Mouse (Mus musculus): ENCODE measurements around the gene Il22ra1. TPM values are rescaled to one million over a fixed set of nuclear protein-coding genes. Genes with fewer than 3 reads are reported as not detected.
"Not testable (repeated sequence)": the region's sequence is repeated elsewhere in the genome, so short reads cannot be mapped to it uniquely, and the experiment has no call there.

The Il22ra1 gene
- polyA plus RNA-seq, 1 experiment from 2014 or later: 0.50 TPM

DNA sequence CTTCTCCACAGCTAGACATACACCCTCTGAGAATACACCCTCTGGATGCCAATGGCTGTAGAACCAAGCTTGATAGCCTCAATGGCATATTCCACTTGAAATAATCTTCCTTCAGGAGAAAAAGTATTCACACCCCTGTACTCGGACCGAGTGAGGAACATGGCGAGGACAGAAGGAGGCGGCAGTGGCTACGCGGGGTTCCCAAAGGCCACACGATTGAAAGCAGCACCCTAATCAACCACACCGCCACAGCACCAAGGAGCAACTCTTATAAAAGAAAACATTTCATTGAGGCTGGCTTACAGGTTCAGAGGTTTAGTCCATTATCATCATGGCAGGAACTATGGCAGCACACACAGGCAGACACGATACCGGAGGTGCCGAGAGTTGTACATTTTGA is 11.5 kb upstream of the Il22ra1 start:
- not testable (repeated sequence) for H3K36me3 ChIP-seq (ENCODE audit: control insufficient read depth, insufficient read depth); H3K9ac ChIP-seq (ENCODE audit: low read depth, low read length); H3K4me2 ChIP-seq (ENCODE audit: low read depth, low read length); ATAC-seq (ENCODE audit: low read depth); H3K4me3 ChIP-seq (ENCODE audit: low read depth, low read length); H3K9me3 ChIP-seq (replicated peaks; ENCODE audit: control insufficient read depth, low read length); H3K27ac ChIP-seq (ENCODE audit: low read length); H3K27me3 ChIP-seq (ENCODE audit: control insufficient read depth, insufficient read depth, low read depth, low read length); H3K4me1 ChIP-seq (ENCODE audit: control insufficient read depth, low read depth, low read length)
- 84% methylated on average over 11 of the region's 11 CpGs for WGBS (ENCODE audit: insufficient replicate concordance)

DNA sequence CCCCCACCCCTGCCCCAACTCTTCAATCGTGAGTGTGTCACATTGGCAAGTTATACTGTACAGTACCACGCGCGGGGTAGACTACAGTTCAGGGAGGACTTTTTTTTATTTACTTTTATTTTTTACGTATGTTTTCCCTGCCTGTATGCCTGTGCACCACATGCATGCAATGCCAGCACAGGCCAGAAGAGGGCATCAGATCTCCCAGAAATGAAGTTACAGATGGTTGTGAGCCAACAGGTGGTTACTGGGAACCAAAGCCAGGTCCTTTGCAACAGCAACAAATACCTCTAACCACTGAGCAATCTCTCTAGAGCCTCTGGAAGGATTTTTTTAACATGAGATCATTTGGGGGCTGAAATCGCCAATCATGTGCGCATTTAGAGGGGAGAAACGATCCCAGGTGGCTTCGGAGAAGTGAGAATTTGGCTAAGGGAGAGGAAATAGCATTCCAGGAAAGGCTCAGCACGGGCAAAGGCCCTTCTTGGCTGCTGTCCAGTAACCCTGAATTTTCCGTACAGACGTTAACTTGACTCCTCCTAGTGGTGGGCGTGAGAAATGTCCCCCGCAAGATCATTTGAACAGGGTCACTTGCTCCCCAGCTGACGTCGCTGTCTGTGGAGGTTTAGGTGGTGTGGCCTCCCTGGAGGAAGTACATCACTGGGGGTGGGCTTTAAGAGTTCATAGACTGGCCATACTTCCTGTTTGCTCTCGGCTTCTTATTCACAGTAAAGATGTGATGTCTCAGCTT is 5.3 kb upstream of the Il22ra1 start:
- Histone ChIP-seq H3K4me2 (ENCODE audit: low read depth, low read length) (no peak overlapping the region), H3K27ac (ENCODE audit: low read length) (no peak overlapping the region), H3K9ac (ENCODE audit: low read depth, low read length) (no peak overlapping the region), H3K27me3 (ENCODE audit: control insufficient read depth, insufficient read depth, low read depth, low read length) (no peaks in the 10 kb centered on the region), H3K4me1 (ENCODE audit: control insufficient read depth, low read depth, low read length) (peaks cover 5% of the 10 kb centered on the region), H3K9me3 (replicated peaks; ENCODE audit: control insufficient read depth, low read length) (peaks cover 5% of the 10 kb centered on the region; the same call in 1 of the 2 replicates), H3K36me3 (ENCODE audit: control insufficient read depth, insufficient read depth) (no peaks in the 10 kb centered on the region), H3K4me3 (ENCODE audit: low read depth, low read length) (no peak overlapping the region)
- WGBS (ENCODE audit: insufficient replicate concordance): 70% methylated on average over 17 of the region's 17 CpGs
- no peak for ATAC-seq (ENCODE audit: low read depth)

DNA sequence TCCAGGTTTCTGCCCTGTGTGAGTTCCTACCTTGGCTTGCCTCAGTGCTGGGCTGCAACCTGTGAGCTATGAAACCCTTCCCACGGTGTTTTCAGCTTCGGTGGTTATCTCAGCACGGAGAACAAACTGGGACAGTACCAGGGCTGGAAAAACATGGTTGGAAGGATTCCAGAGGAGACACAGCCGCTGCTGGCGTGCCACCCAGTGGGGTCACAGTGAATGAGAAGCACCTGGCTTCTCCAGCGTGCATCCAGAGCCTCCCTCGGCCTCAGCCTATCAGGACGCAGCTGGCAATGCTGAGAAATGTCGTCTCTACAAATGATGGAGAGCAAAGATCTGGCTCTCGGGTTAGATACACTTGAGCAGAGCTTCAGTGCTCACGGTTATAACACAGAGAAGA is 1.6 kb upstream of the Il22ra1 start:
- H3K4me1 ChIP-seq (ENCODE audit: control insufficient read depth, low read depth, low read length): peaks cover 9% of the 10 kb centered on the region
- H3K27me3 ChIP-seq (ENCODE audit: control insufficient read depth, insufficient read depth, low read depth, low read length): no peaks in the 10 kb centered on the region
- no peak overlapping the region for H3K9ac ChIP-seq (ENCODE audit: low read depth, low read length)
- H3K27ac ChIP-seq (ENCODE audit: low read length): no peak overlapping the region
- H3K4me2 ChIP-seq (ENCODE audit: low read depth, low read length): no peak overlapping the region
- ATAC-seq (ENCODE audit: low read depth): no peak
- H3K4me3 ChIP-seq (ENCODE audit: low read depth, low read length): no peak overlapping the region
- WGBS (ENCODE audit: insufficient replicate concordance): 60% methylated on average over 11 of the region's 11 CpGs
- peaks cover 5% of the 10 kb centered on the region; the same call in 1 of the 2 replicates for H3K9me3 ChIP-seq (replicated peaks; ENCODE audit: control insufficient read depth, low read length)
- no peaks in the 10 kb centered on the region for H3K36me3 ChIP-seq (ENCODE audit: control insufficient read depth, insufficient read depth)

DNA sequence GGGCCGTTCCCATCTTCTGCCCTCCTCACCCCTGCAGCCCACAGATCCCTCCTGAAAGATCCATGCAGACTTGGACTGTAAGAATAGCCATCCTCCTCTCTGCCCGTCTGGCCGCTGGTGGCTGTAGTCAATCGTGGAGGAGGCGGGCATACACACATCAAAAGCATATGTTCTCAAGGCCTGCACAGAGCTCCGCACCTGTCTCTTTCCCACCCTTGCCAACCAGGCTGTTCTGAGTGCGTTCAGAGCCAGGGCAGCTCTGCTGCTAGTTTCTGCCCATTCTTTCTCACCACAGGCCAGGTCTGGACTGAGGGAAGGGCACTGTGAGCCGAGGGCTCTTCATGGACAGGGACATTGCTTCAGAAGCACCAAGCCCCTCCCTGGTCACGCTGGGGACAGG is 2.2 kb downstream of the Il22ra1 start:
- no peak for ATAC-seq (ENCODE audit: low read depth)
- Histone ChIP-seq H3K27me3 (ENCODE audit: control insufficient read depth, insufficient read depth, low read depth, low read length) (no peaks in the 10 kb centered on the region), H3K4me1 (ENCODE audit: control insufficient read depth, low read depth, low read length) (peaks cover 9% of the 10 kb centered on the region), H3K9me3 (replicated peaks; ENCODE audit: control insufficient read depth, low read length) (no peaks in the 10 kb centered on the region), H3K4me2 (ENCODE audit: low read depth, low read length) (no peak overlapping the region), H3K27ac (ENCODE audit: low read length) (no peak overlapping the region), H3K36me3 (ENCODE audit: control insufficient read depth, insufficient read depth) (peaks cover 11% of the 10 kb centered on the region; the same call in 1 of the 2 replicates), H3K4me3 (ENCODE audit: low read depth, low read length) (no peak overlapping the region), H3K9ac (ENCODE audit: low read depth, low read length) (no peak overlapping the region)
- WGBS (ENCODE audit: insufficient replicate concordance): 67% methylated on average over 9 of the region's 9 CpGs

DNA sequence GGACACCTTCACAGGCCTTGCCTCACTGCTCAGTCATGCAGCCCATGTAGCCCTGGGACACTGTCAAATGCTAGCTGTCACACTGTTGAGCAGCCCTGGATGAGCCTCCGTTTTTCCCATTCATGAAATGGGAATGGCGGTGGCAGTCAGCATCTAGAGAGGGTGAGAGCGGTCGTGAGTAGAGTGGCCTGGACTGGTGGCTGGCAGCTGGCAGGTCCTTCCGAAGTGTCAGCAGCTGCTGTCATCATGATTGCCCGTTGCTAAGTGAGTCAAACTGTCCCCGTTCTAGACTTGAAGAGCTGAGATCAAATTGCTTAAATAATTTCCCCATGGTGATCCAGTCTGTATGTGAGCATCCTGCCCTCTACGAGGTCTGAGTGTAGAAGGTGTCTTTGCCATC is 3.0 kb downstream of the Il22ra1 start:
- Histone ChIP-seq H3K27ac (ENCODE audit: low read length) (no peak overlapping the region), H3K36me3 (ENCODE audit: control insufficient read depth, insufficient read depth) (peaks cover 11% of the 10 kb centered on the region; the same call in 1 of the 2 replicates), H3K9me3 (replicated peaks; ENCODE audit: control insufficient read depth, low read length) (no peaks in the 10 kb centered on the region), H3K4me1 (ENCODE audit: control insufficient read depth, low read depth, low read length) (peaks cover 9% of the 10 kb centered on the region), H3K27me3 (ENCODE audit: control insufficient read depth, insufficient read depth, low read depth, low read length) (no peaks in the 10 kb centered on the region), H3K4me3 (ENCODE audit: low read depth, low read length) (no peak overlapping the region), H3K4me2 (ENCODE audit: low read depth, low read length) (no peak overlapping the region), H3K9ac (ENCODE audit: low read depth, low read length) (no peak overlapping the region)
- no peak for ATAC-seq (ENCODE audit: low read depth)
- WGBS (ENCODE audit: insufficient replicate concordance): 69% methylated on average over 8 of the region's 8 CpGs

DNA sequence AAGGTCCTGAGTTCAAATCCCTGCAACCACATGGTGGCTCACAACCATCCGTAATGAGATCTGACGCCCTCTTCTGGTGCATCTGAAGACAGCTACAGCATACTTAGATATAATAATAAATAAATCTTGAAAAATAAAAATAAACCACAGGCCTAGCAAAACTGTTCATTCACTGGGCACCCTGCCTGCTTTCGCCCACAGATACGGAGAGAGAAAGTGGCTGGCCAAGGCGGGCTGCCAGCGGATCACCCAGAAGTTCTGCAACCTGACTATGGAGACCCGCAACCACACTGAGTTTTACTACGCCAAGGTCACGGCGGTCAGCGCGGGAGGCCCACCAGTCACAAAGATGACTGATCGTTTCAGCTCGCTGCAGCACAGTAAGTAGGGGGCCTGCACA is 5.9 kb downstream of the Il22ra1 start:
- no peak overlapping the region for H3K9ac ChIP-seq (ENCODE audit: low read depth, low read length)
- H3K4me3 ChIP-seq (ENCODE audit: low read depth, low read length): no peak overlapping the region
- peaks cover 9% of the 10 kb centered on the region for H3K4me1 ChIP-seq (ENCODE audit: control insufficient read depth, low read depth, low read length)
- H3K9me3 ChIP-seq (replicated peaks; ENCODE audit: control insufficient read depth, low read length): no peaks in the 10 kb centered on the region
- ATAC-seq (ENCODE audit: low read depth): no peak
- H3K36me3 ChIP-seq (ENCODE audit: control insufficient read depth, insufficient read depth): peaks cover 11% of the 10 kb centered on the region; the same call in 1 of the 2 replicates
- H3K27ac ChIP-seq (ENCODE audit: low read length): no peak overlapping the region
- H3K4me2 ChIP-seq (ENCODE audit: low read depth, low read length): no peak overlapping the region
- WGBS (ENCODE audit: insufficient replicate concordance): 79% methylated on average over 14 of the region's 14 CpGs
- H3K27me3 ChIP-seq (ENCODE audit: control insufficient read depth, insufficient read depth, low read depth, low read length): no peaks in the 10 kb centered on the region

DNA sequence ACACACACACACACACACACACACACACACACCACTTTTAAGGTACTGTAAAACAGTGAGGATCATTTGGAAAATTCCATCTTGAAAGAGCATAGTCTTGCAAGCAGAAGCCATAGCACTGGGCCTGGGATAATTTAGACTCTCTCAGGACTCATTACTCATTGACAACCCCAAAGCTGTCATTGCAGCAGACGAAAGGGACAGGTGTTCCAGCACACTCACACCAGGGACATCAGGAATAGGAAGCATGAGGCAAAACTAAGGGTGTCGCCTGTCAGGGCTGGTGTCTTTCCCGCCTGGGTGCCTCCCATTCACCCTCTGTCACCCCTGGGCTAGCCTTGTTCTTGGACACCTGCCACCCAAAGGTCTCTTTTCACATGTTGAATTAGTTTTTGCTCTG is 8.9 kb downstream of the Il22ra1 start:
- H3K27ac ChIP-seq (ENCODE audit: low read length): no peak overlapping the region
- H3K27me3 ChIP-seq (ENCODE audit: control insufficient read depth, insufficient read depth, low read depth, low read length): no peaks in the 10 kb centered on the region
- H3K4me3 ChIP-seq (ENCODE audit: low read depth, low read length): no peak overlapping the region
- no peak overlapping the region for H3K4me2 ChIP-seq (ENCODE audit: low read depth, low read length)
- WGBS (ENCODE audit: insufficient replicate concordance): 67% methylated on average over 3 of the region's 3 CpGs
- H3K36me3 ChIP-seq (ENCODE audit: control insufficient read depth, insufficient read depth): peaks cover 11% of the 10 kb centered on the region; the same call in 1 of the 2 replicates
- no peak for ATAC-seq (ENCODE audit: low read depth)
- no peak overlapping the region for H3K9ac ChIP-seq (ENCODE audit: low read depth, low read length)
- H3K9me3 ChIP-seq (replicated peaks; ENCODE audit: control insufficient read depth, low read length): no peaks in the 10 kb centered on the region
- peaks cover 22% of the 10 kb centered on the region for H3K4me1 ChIP-seq (ENCODE audit: control insufficient read depth, low read depth, low read length)

DNA sequence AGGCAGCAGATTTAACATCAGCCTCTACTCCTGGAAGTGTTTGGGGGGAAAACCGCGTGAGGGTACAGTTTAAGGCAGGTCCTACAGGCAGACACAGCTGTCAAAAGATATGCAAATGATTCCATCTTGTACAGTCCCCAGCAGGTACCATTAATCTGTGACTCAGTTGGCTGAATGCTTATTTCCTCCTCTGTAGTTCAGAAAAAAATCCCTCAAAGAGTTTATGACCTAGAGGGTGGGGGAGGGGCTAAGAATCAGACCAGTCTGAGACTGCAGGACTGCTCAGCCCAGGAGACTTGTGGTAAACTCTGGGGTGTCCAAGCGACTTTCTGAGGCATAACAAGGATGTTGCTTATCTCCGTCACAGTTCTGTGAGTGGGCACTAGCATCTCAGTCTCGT is 10.3 kb downstream of the Il22ra1 start:
- peak overlapping the region; percentile 66 for H3K27ac ChIP-seq (ENCODE audit: low read length)
- no peaks in the 10 kb centered on the region for H3K27me3 ChIP-seq (ENCODE audit: control insufficient read depth, insufficient read depth, low read depth, low read length)
- peak overlapping the region; percentile 36; the same call in 1 of the 2 replicates for H3K4me2 ChIP-seq (ENCODE audit: low read depth, low read length)
- ATAC-seq (ENCODE audit: low read depth): no peak
- peaks cover 11% of the 10 kb centered on the region; the same call in 1 of the 2 replicates for H3K36me3 ChIP-seq (ENCODE audit: control insufficient read depth, insufficient read depth)
- 43% methylated on average over 5 of the region's 5 CpGs for WGBS (ENCODE audit: insufficient replicate concordance)
- no peak overlapping the region for H3K9ac ChIP-seq (ENCODE audit: low read depth, low read length)
- peaks cover 22% of the 10 kb centered on the region for H3K4me1 ChIP-seq (ENCODE audit: control insufficient read depth, low read depth, low read length)
- no peak overlapping the region for H3K4me3 ChIP-seq (ENCODE audit: low read depth, low read length)
- H3K9me3 ChIP-seq (replicated peaks; ENCODE audit: control insufficient read depth, low read length): no peaks in the 10 kb centered on the region

DNA sequence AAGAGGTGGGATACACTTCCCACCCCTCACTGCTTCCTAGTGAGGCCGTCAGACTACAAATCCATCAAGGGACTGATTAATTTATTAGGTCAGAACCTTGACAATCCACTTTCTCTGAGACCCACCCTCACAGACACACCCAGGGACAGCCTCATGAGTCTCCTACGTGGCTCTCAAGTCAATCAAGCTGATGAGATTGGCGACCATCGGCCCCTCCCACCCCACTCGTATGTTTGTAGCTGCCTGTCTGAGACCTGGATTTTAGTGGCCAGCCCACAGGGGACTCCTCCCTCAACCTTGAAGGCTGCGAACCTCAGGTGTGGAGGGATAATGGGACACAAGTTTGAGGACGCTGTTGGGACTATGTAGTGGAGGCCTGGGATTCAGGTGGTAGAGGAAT is 11.2 kb downstream of the Il22ra1 start:
- 41% methylated on average over 7 of the region's 7 CpGs for WGBS (ENCODE audit: insufficient replicate concordance)
- peak; percentile 66 for ATAC-seq (ENCODE audit: low read depth)
- no peak overlapping the region for H3K9ac ChIP-seq (ENCODE audit: low read depth, low read length)
- H3K4me3 ChIP-seq (ENCODE audit: low read depth, low read length): no peak overlapping the region
- peak overlapping the region; percentile 66 for H3K27ac ChIP-seq (ENCODE audit: low read length)
- H3K36me3 ChIP-seq (ENCODE audit: control insufficient read depth, insufficient read depth): peaks cover 9% of the 10 kb centered on the region; the same call in 1 of the 2 replicates
- no peaks in the 10 kb centered on the region for H3K27me3 ChIP-seq (ENCODE audit: control insufficient read depth, insufficient read depth, low read depth, low read length)
- H3K4me2 ChIP-seq (ENCODE audit: low read depth, low read length): peak overlapping the region; percentile 36
- H3K4me1 ChIP-seq (ENCODE audit: control insufficient read depth, low read depth, low read length): peaks cover 22% of the 10 kb centered on the region
- H3K9me3 ChIP-seq (replicated peaks; ENCODE audit: control insufficient read depth, low read length): no peaks in the 10 kb centered on the region

Data from liver, embryonic 16.5 days (tissue).